Mouse (Mus musculus) thymus, adult 18-20 months (tissue): ENCODE measurements at regions not wholly inside any gene's neighbourhood (a gene's known extent, or its start where the extent isn't known, plus 50 kb on each side); places are given as distances from the start of the nearest gene placed in this dataset.

Experiments
- DNase-seq, 2 experiments: peaks; one replicate each; pipeline ENCODE4 v3.0.0; 2022; ENCODE audit warnings: mixed read lengths in 2 of 2

- DNase-seq, result no peak
These were observed 410.7 kb upstream of the Kdm8 start for GRCm38 (mm10) chr7:125033778-125034177.

- no peak for DNase-seq
These were observed 410.3 kb upstream of the Kdm8 start for GRCm38 (mm10) chr7:125034196-125034595.

- no peak for DNase-seq
These were observed 408.1 kb upstream of the Kdm8 start for GRCm38 (mm10) chr7:125036098-125036991.

GRCm38 (mm10) chr7:125038840-125039239, 405.6 kb upstream of the Kdm8 start:
- DNase-seq, result no peak

- DNase-seq, result no peak
These were observed 388.4 kb upstream of the Kdm8 start for GRCm38 (mm10) chr7:125055951-125056625.

GRCm38 (mm10) chr7:125102464-125102863, 342.0 kb upstream of the Kdm8 start:
- DNase-seq, result no peak

GRCm38 (mm10) chr7:125104011-125104410, 340.5 kb upstream of the Kdm8 start:
- no peak for DNase-seq

GRCm38 (mm10) chr7:125112820-125113273, 331.6 kb upstream of the Kdm8 start:
- no peak for DNase-seq

GRCm38 (mm10) chr7:125115322-125115996, 329.0 kb upstream of the Kdm8 start:
- DNase-seq, result no peak

- no peak for DNase-seq
These were observed 327.3 kb upstream of the Kdm8 start for GRCm38 (mm10) chr7:125117173-125117572.

GRCm38 (mm10) chr7:125129187-125129586, 315.3 kb upstream of the Kdm8 start:
- no peak for DNase-seq

- no peak for DNase-seq
These were observed 312.5 kb upstream of the Kdm8 start for GRCm38 (mm10) chr7:125131968-125132367.

GRCm38 (mm10) chr7:125138607-125139006, 305.9 kb upstream of the Kdm8 start:
- no peak for DNase-seq

GRCm38 (mm10) chr7:125139196-125139595, 305.3 kb upstream of the Kdm8 start:
- DNase-seq, result no peak

- no peak for DNase-seq
These were observed 303.6 kb upstream of the Kdm8 start for GRCm38 (mm10) chr7:125140854-125141253.

GRCm38 (mm10) chr7:125141864-125142263, 302.6 kb upstream of the Kdm8 start:
- no peak for DNase-seq

- no peak for DNase-seq
These were observed 298.5 kb upstream of the Kdm8 start for GRCm38 (mm10) chr7:125146025-125146424.

- DNase-seq, result no peak
These were observed 295.3 kb upstream of the Kdm8 start for GRCm38 (mm10) chr7:125149151-125149550.

GRCm38 (mm10) chr7:125149740-125150139, 294.7 kb upstream of the Kdm8 start:
- no peak for DNase-seq

- DNase-seq, result no peak
These were observed 292.2 kb upstream of the Kdm8 start for GRCm38 (mm10) chr7:125152281-125152680.

GRCm38 (mm10) chr7:125155291-125155690, 289.2 kb upstream of the Kdm8 start:
- DNase-seq, result no peak

- DNase-seq, result no peak
These were observed 277.6 kb upstream of the Kdm8 start for GRCm38 (mm10) chr7:125166881-125167351.

- no peak for DNase-seq
These were observed 276.8 kb upstream of the Kdm8 start for GRCm38 (mm10) chr7:125167666-125168065.
